Mouse (Mus musculus) liver, embryonic 13.5 days (tissue): ENCODE data around the gene Nthl1. TPM values are rescaled to one million over a fixed set of nuclear protein-coding genes. Genes with fewer than 3 reads are reported as not detected.
A peak's percentile ranks its signal among the peaks of the same experiment; 100 is the strongest.

Experiments
- ATAC-seq: fragments of 200-750 bp; cut with Nextera tagmentation; 2 replicates; pipeline ENCODE4 v1.8.0; 2017; ENCODE audit warnings: low read depth, mild to moderate bottlenecking, moderate number of reproducible peaks, moderate library complexity
- DNase-seq: peaks from one replicate; pipeline ENCODE4 v3.0.0; 2022
- H3K27ac ChIP-seq: fragments of 300-500 bp; sonication (generic); 2 replicates; pipeline ENCODE4 v1.5.1; 2015; ENCODE audit warnings: moderate library complexity, mild to moderate bottlenecking, inconsistent platforms
- H3K27me3 ChIP-seq: fragments of 300-500 bp; sonication (generic); 2 replicates; pipeline ENCODE4 v1.6.1; 2015; ENCODE audit warnings: mild to moderate bottlenecking, inconsistent platforms
- H3K36me3 ChIP-seq: fragments of 300-500 bp; sonication (generic); 2 replicates; pipeline ENCODE4 v1.6.1; 2015; ENCODE audit warnings: mild to moderate bottlenecking, inconsistent platforms
- H3K4me1 ChIP-seq: fragments of 300-500 bp; sonication (generic); replicated peaks from 2 replicates; pipeline ENCODE4 v1.6.1; 2015; ENCODE audit warnings: inconsistent platforms
- H3K4me2 ChIP-seq: fragments of 300-500 bp; sonication (generic); 2 replicates; pipeline ENCODE4 v1.6.1; 2015; ENCODE audit warnings: inconsistent platforms, mild to moderate bottlenecking, moderate library complexity
- H3K4me3 ChIP-seq: fragments of 300-500 bp; sonication (generic); replicated peaks from 2 replicates; pipeline ENCODE4 v1.5.1; 2015; ENCODE audit warnings: mild to moderate bottlenecking, inconsistent platforms
- H3K9ac ChIP-seq: fragments of 300-500 bp; sonication (generic); 2 replicates; pipeline ENCODE4 v1.6.1; 2015; ENCODE audit warnings: mild to moderate bottlenecking, inconsistent platforms
- H3K9me3 ChIP-seq: fragments of 300-500 bp; sonication (generic); replicated peaks from 2 replicates; pipeline ENCODE4 v1.6.1; 2016; ENCODE audit warnings: inconsistent platforms
- WGBS: fragments of 180-500 bp; shearing (Covaris S2); methylation state at CpG from one replicate; pipeline ENCODE4 v1.1.7; 2015; ENCODE audit not compliant: insufficient replicate concordance; 5-methylcytosine and 5-hydroxymethylcytosine counted together
- polyA plus RNA-seq: library from polyadenylated mRNA; unstranded; fragments of >200 nt; fragmentation: Nextera tagmentation; extraction: Ambion mirVana; gene quantifications from 2 replicates; pipeline ENCODE4 v1.2.1, GENCODE M21; 2015

The Nthl1 gene
- polyA plus RNA-seq, 1 experiment from 2014 or later = 9.2 TPM

DNA sequence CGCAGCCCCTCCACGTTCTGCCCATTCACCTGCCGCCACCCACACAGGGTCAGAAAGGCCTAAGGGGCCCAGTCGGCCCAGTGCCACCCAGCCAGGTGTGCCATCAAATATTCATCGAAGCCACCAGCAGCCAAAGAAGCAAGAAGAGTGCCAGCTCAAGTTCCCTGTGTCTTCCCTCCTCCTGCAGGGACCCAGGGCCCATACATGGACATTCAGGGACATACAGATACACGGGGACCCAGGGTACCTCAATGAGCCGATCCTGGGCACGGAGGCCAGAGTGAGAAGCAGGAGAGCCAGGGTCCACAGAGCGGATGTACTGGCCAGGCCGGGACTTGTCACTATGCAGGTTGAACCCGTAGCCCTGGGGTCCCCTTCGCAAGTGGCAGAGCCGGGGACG, 9.5 kb downstream of the Nthl1 start:
- no peak for DNase-seq
- H3K27ac ChIP-seq = no peak overlapping the region
- no peak for ATAC-seq
- H3K27me3 ChIP-seq = peaks cover 2% of the 10 kb centered on the region; the same call in 1 of the 2 replicates
- no peak overlapping the region for H3K4me2 ChIP-seq
- no peak overlapping the region for H3K9ac ChIP-seq
- H3K4me1 ChIP-seq = peaks cover 31% of the 10 kb centered on the region
- 0 out of 2 replicates have a peak, but pooled peaks cover 4% of the 10 kb centered on the region for H3K36me3 ChIP-seq
- H3K4me3 ChIP-seq = no peak overlapping the region
- 81% methylated on average over 14 of the region's 14 CpGs for WGBS
- no peaks in the 10 kb centered on the region for H3K9me3 ChIP-seq

DNA sequence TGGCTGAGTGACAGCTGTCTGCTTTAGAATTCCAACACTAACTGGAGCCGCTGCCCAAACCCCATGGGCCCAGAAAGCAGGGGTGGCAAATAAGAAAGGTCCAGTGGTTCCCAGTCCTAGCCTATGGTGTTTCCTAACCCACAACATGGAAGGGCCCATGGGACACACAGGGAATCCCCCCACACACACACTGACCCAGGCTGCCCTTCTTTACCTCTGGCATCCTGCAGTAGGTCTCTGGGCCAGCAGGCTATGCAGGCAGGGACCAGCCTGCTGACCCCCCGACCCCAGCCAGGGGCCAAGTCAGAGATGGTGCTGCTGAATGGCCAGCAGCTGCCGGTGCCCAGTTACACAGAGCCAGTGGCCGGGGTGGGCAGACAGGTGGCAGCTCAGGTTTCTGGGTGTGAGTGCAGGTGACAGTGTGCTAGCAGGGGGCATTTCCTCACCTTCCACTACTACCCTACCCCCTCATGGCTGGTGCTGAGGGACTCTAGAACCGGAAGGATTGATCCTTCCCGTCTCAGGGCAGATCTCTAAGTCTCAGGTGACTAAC, 10.4 kb downstream of the Nthl1 start:
- Histone ChIP-seq H3K27me3 (peaks cover 12% of the 10 kb centered on the region), H3K4me3 (no peak overlapping the region), H3K4me1 (peaks cover 25% of the 10 kb centered on the region), H3K36me3 (0 out of 2 replicates have a peak, but pooled peaks cover 4% of the 10 kb centered on the region), H3K27ac (no peak overlapping the region), H3K4me2 (no peak overlapping the region), H3K9ac (no peak overlapping the region), H3K9me3 (no peaks in the 10 kb centered on the region)
- 71% methylated on average over 6 of the region's 6 CpGs for WGBS
- DNase-seq (no peak), ATAC-seq (no peak)

DNA sequence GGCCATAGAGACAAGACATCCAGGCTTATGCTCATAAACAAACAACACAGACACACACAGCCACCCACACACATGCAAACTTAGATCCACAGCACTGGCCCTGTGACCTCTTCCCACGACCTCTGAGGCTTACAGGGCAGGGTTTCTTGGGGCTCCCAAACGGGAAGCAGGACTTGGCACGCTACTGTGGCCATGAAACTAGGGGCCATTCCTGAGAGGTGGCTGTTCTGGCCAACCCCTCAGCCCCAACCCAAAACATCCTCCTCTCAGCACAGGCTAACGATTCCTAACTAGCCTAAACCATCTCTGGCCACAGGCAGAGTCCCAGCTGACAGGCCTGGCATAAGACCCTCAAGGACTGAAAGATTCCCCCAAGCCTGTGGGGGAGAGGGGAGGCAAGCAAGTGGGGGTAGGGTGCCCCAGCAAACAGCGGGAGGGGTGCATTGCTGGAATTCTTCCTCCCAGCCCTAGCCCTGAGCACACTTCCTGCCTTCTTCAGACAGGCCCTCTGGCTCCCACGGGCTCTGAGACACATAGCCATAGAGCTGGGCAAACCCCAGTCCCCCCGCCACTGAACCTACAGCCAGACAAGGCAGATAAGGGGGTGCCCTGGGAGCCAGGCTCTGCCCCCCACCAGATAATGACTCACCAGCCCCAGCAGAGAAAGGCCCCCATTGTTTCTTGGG, 11.7 kb downstream of the Nthl1 start:
- no peak overlapping the region for H3K4me2 ChIP-seq
- peak overlapping the region; percentile 57 for H3K27ac ChIP-seq
- no peak overlapping the region for H3K4me3 ChIP-seq
- H3K4me1 ChIP-seq = peaks cover 30% of the 10 kb centered on the region
- H3K36me3 ChIP-seq = 0 out of 2 replicates have a peak, but pooled peaks cover 4% of the 10 kb centered on the region
- DNase-seq (no peak), ATAC-seq (no peak)
- 37% methylated on average over 7 of the region's 7 CpGs for WGBS
- peaks cover 23% of the 10 kb centered on the region for H3K27me3 ChIP-seq
- no peaks in the 10 kb centered on the region for H3K9me3 ChIP-seq
- no peak overlapping the region for H3K9ac ChIP-seq

DNA sequence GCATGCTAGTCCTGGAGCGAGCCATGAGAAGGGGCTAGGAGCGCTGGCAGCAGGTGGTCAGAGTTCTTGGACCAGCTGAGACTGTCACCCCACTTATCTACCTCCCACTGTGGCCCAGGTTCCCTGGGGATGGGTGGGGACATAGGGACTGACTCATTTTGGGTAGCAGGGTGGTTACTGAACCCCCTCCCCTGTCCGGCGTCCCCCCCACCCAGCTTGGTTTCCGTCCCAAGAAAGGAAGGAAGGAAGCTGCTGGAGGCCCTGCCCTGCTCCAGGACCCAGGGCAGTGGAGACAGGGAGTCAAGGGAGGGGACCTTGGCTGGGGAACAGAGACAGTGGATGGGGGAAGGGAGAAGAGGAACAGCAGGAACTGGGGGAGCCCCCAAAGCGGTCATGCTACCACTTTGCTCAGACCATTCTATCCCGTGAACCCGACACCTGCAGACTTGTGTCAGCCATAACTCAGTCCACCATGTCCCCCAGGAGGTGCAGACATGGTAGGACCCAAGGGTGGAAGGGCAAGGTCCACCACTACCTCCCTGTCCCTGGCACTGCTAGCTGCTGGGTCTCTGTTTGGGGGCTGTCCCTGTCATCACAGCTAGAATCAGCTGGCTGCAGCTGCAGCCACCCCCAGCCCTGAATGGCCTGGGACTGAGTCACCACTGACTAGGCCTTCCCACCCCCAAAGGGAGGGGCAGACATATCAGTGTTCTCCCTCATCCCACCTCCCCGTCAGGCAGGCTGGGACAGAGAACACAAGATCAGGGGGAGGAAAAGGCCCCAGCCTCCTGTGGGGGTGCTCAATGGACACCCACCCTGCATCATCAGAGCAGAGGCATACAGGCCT, 12.6 kb downstream of the Nthl1 start:
- no peak overlapping the region for H3K4me2 ChIP-seq

DNA sequence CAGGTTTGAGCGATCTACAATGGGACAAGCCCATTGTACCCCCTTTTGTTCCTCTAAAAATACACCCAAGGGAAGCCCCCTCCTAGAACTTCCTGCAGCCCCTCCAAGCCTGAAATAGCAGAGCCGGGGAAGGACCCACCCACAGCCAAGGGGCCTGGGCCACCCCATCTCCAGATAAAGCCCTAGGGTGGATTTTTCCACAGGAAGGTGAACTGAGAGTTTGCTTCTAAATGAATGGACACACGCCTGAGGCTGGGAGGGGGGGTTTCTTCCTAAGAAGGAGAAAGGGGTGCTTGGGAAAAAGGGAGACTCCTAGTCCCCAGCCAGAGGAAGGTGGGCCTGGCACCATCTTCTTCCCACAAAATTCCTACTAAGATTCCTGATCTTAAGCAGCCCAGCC, 13.4 kb downstream of the Nthl1 start:
- DNase-seq = no peak
- no peak overlapping the region for H3K4me2 ChIP-seq
- peaks cover 41% of the 10 kb centered on the region for H3K27me3 ChIP-seq
- H3K9me3 ChIP-seq = no peaks in the 10 kb centered on the region
- H3K4me3 ChIP-seq = no peak overlapping the region
- ATAC-seq = no peak
- 49% methylated on average over 3 of the region's 3 CpGs for WGBS
- no peaks in the 10 kb centered on the region for H3K36me3 ChIP-seq
- H3K27ac ChIP-seq = peak overlapping the region; percentile 47; the same call in 1 of the 2 replicates
- no peak overlapping the region for H3K9ac ChIP-seq
- peaks cover 42% of the 10 kb centered on the region for H3K4me1 ChIP-seq

More for the DNA sequence above, 12.6 kb downstream of the Nthl1 start:
- Histone ChIP-seq H3K27ac (peak overlapping the region; percentile 57), H3K4me1 (peaks cover 37% of the 10 kb centered on the region), H3K9me3 (no peaks in the 10 kb centered on the region), H3K9ac (peak overlapping the region; percentile 22; the same call in 1 of the 2 replicates), H3K27me3 (peaks cover 32% of the 10 kb centered on the region), H3K4me3 (no peak overlapping the region), H3K36me3 (0 out of 2 replicates have a peak, but pooled peaks cover 2% of the 10 kb centered on the region)
- ATAC-seq (peak; percentile 41), DNase-seq (no peak)
- 47% methylated on average over 9 of the region's 9 CpGs for WGBS

DNA sequence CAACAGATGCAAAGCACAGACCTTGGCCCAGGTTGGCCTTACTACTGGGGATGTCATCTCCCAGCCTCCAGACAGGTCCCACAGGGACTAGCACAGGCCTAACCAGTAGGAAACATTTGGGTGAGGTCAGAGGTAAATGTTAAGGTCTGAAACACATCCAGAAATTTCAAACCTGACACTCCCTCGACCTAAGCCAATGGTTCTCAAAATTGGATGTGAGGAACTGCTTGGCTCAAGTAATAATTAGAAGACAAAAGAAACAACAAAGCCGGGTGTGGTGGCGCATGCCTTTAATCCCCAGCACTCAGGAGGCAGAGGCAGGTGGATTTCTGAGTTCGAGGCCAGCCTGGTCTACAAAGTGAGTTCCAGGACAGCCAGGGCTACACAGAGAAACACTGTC, 13.9 kb downstream of the Nthl1 start:
- DNase-seq = no peak
- no peak overlapping the region for H3K4me3 ChIP-seq
- no peak overlapping the region for H3K4me2 ChIP-seq
- WGBS = 66% methylated on average over 4 of the region's 4 CpGs
- H3K27me3 ChIP-seq = peaks cover 45% of the 10 kb centered on the region
- no peak for ATAC-seq
- no peak overlapping the region for H3K9ac ChIP-seq
- H3K36me3 ChIP-seq = no peaks in the 10 kb centered on the region
- H3K27ac ChIP-seq = no peak overlapping the region
- H3K9me3 ChIP-seq = no peaks in the 10 kb centered on the region
- H3K4me1 ChIP-seq = peaks cover 42% of the 10 kb centered on the region

DNA sequence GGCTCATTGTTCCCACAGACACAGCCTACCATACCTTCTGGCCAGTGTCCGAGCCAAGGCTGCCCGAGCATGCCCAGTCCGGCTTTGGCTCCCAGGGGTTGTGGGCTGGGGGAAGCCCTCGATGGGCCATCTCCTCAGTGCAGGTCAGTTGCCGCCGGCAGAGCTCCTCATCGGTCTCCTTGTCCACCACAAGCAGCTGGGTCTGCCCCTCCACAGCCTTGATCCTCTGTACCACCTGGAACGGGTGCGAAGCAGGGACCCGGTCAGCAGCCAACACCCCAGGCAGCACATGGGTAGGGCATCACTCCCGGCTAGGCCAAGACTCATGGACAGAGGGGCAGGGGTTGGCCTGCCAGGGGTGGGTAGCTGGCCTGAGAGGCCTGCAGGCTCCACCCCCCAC, 15.0 kb downstream of the Nthl1 start:
- 72% methylated on average over 11 of the region's 11 CpGs for WGBS
- Histone ChIP-seq H3K4me2 (no peak overlapping the region), H3K27me3 (peaks cover 56% of the 10 kb centered on the region), H3K4me3 (no peak overlapping the region), H3K9me3 (no peaks in the 10 kb centered on the region), H3K4me1 (peaks cover 42% of the 10 kb centered on the region), H3K27ac (no peak overlapping the region), H3K36me3 (no peaks in the 10 kb centered on the region), H3K9ac (no peak overlapping the region)
- no peak for ATAC-seq
- no peak for DNase-seq

DNA sequence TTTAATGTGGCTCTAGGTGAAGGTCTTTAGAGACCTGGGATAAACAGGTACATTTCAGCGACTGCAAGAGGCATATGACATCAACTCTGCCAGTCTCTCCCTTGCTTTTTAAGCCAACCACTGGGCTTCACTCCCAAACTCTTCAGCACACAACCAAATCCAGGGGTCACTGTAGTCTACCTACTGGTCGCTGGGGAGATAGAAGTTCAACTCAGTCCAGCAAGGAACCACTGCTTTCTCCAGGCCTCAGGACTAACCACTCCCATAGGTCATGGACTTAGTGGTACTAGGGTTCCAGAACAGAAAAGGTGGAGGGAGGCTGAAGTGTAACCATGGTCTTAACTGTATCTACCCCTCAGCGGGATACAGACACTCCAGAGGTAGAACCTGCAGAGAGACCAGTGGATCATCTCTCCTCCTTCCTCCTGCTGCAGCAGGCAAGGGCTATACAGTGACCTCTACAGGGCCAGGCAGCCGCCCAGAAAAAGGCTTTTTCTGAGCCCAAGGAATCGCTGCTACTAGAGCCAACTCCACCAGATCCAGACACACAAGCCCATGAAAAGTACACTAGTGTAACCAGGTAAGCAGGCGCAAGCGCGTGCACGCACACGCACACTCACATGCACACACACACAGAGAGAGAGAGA, 16.4 kb downstream of the Nthl1 start:
- H3K4me3 ChIP-seq = peak overlapping the region; percentile 62
- no peak overlapping the region for H3K9ac ChIP-seq
- H3K36me3 ChIP-seq = no peaks in the 10 kb centered on the region
- no peak overlapping the region for H3K27ac ChIP-seq
- H3K9me3 ChIP-seq = no peaks in the 10 kb centered on the region
- peaks cover 60% of the 10 kb centered on the region for H3K27me3 ChIP-seq
- peak overlapping the region; percentile 82 for H3K4me2 ChIP-seq
- DNase-seq (no peak), ATAC-seq (no peak)
- peaks cover 45% of the 10 kb centered on the region for H3K4me1 ChIP-seq
- WGBS = 67% methylated on average over 10 of the region's 10 CpGs

DNA sequence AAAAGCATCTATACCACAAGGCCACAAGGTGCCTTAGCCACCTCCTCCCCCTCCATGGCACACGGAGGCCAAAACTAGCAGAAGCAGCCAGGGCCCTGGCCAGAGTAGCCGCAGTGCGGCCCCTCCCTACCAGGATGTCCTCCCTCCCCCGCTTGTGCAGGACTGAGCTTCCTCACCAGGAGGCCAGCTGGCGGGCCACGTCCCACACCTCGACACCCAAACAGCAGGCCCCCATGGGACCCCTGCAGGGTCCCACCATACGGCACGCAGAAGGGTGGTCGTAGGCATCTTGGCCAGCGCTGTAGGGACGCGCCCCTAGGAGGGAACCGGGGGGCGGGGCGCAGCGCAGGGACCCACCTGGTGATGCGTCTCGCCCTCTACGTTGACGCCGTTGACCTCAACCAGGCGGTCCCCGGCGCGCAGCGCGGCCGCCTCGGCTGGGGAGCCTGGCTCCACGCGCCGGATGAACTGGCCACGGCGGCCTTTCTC, 17.1 kb downstream of the Nthl1 start:
- Histone ChIP-seq H3K36me3 (no peaks in the 10 kb centered on the region), H3K27me3 (peaks cover 60% of the 10 kb centered on the region), H3K4me3 (peak overlapping the region; percentile 62), H3K4me1 (peaks cover 38% of the 10 kb centered on the region), H3K9me3 (no peaks in the 10 kb centered on the region), H3K4me2 (peak overlapping the region; percentile 82), H3K27ac (no peak overlapping the region), H3K9ac (peak overlapping the region; percentile 68)
- ATAC-seq (no peak), DNase-seq (no peak)
- 1% methylated on average over 35 of the region's 35 CpGs for WGBS

DNA sequence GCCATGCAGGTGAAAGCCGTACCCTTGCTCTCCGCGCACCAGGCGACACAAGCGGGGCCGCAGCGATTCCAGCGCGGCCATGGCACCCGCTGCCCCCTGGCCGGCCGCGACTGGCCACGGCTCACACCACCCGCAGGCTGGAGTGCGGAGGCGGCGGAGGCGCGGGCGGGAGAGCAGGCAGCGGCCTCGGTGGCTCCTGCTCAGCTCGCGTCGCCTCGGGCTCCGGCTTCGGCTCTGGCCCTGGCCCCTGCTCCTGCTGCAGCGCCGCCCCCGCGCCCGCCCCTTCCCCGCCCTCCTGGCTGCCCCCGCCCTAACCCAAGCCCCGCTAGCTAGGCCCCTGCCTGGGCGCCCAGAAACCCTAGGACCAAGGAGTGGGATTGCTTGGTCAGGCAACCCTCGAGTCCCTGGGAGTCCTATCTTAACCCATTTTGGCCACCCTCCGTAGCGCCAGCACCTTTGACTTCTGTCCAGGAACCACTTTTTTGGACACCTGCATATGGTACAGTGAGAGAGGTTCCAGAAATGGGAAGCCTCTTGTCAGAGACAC, 17.7 kb downstream of the Nthl1 start, which contains the start of gene Slc9a3r2:
Gene Slc9a3r2, minus strand, starts transcription at position 258 of the 547 bp plus-strand sequence.
- Histone ChIP-seq H3K9ac (peak within 1 kb of the TSS; percentile 68), H3K4me1 (peaks cover 33% of the 10 kb centered on the region), H3K4me3 (peak within 1 kb of the TSS; percentile 62), H3K27me3 (peaks cover 60% of the 10 kb centered on the region), H3K9me3 (no peaks in the 10 kb centered on the region), H3K27ac (no peak within 1 kb of the TSS), H3K36me3 (no peaks in the 10 kb centered on the region), H3K4me2 (peak within 1 kb of the TSS; percentile 82)
- WGBS = under 1% methylated on average over 28 of the region's 41 CpGs
- ATAC-seq (peak; percentile 45), DNase-seq (no peak)
